Mouse (Mus musculus): ENCODE measurements around the gene Slc30a10. TPM values are rescaled to one million over a fixed set of nuclear protein-coding genes. Genes with fewer than 3 reads are reported as not detected.

Slc30a10 gene
- not detected for polyA plus RNA-seq (2014; fragmentation: Illumina TruSeq; extraction: RNeasy Lipid Tissue Mini Kit (QIAGEN cat#74804); ENCODE audit: low read depth, low replicate concordance)

GRCm38 (mm10) chr1:185454575-185454954 is at the start of gene Slc30a10:
Gene Slc30a10 (plus strand): TSS chr1:185454848.

Other genes with a start within 250 kb of the Slc30a10 start
- 14.6 TPM for gene Iars2, start 125.5 kb upstream of the Slc30a10 start, polyA plus RNA-seq (2014; fragmentation: Illumina TruSeq; extraction: RNeasy Lipid Tissue Mini Kit (QIAGEN cat#74804); ENCODE audit: low read depth, low replicate concordance)
- gene Bpnt1, start 122.7 kb upstream of the Slc30a10 start, polyA plus RNA-seq (2014; fragmentation: Illumina TruSeq; extraction: RNeasy Lipid Tissue Mini Kit (QIAGEN cat#74804); ENCODE audit: low read depth, low replicate concordance): 22.0 TPM
- gene Eprs, start 91.8 kb upstream of the Slc30a10 start, polyA plus RNA-seq (2014; fragmentation: Illumina TruSeq; extraction: RNeasy Lipid Tissue Mini Kit (QIAGEN cat#74804); ENCODE audit: low read depth, low replicate concordance): 55.2 TPM